Comparison of ENCODE assay signal across 37 mouse cellular contexts in the genomic region with DNA sequence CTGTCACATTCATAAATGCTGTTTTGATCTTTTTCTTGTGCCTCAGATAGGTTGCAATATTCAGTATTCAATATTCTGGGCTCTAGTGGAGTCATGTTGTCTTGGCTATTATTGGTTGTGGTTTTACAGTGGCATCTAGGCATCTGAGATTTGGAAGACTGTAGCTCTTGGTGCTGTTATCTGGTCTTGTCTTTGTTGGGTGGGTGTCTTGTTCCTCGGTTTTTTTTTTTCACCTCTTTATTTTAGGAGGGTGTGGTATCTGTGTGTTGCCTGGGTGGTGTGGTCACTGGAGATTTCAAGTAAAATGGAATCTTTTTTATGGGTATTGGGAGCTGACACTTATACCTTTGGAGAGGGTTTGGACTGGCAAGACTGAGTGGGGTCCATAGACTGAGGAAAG. TPM values are rescaled to one million over a fixed set of nuclear protein-coding genes. Genes with fewer than 3 reads are reported as not detected.
"Had no signal": no experiment of that assay in that cellular context is flagged by ENCODE, and none has a peak within 500 bp of the region (broad histone marks: within the 10 kb centered on the region; RNA-seq: fewer than 3 reads in every experiment).

No protein-coding gene starts in this region.

- H3K4me1 ChIP-seq: limb, embryonic 10.5 days; limb, embryonic 12.5 days; limb, embryonic 13.5 days; limb, embryonic 15.5 days; liver, embryonic 12.5 days; liver, embryonic 15.5 days; lung, embryonic 15.5 days; midbrain, embryonic 10.5 days; midbrain, embryonic 12.5 days; midbrain, embryonic 13.5 days; midbrain, embryonic 15.5 days; neural tube, embryonic 12.5 days had no signal

- H3K4me3 ChIP-seq: limb, embryonic 10.5 days; limb, embryonic 12.5 days; limb, embryonic 13.5 days; limb, embryonic 15.5 days; liver, embryonic 12.5 days; liver, embryonic 13.5 days; liver, embryonic 15.5 days; lung, embryonic 15.5 days; megakaryocyte, embryonic 14.5 days; midbrain, embryonic 10.5 days; midbrain, embryonic 12.5 days; midbrain, embryonic 13.5 days; midbrain, embryonic 15.5 days; myocyte; neural tube, embryonic 12.5 days had no signal

- H3K27me3 ChIP-seq: limb, embryonic 12.5 days; limb, embryonic 13.5 days; limb, embryonic 15.5 days; liver, embryonic 12.5 days; liver, embryonic 13.5 days; liver, embryonic 15.5 days; lung, embryonic 15.5 days; megakaryocyte, embryonic 14.5 days; midbrain, embryonic 12.5 days; midbrain, embryonic 13.5 days; midbrain, embryonic 15.5 days; neural tube, embryonic 12.5 days had no signal

- H3K9ac ChIP-seq: limb, embryonic 12.5 days; limb, embryonic 13.5 days; limb, embryonic 15.5 days; liver, embryonic 12.5 days; liver, embryonic 13.5 days; liver, embryonic 14.5 days; liver, embryonic 15.5 days; liver, postnatal 0 days; lung, embryonic 14.5 days; lung, embryonic 15.5 days; midbrain, embryonic 12.5 days; midbrain, embryonic 13.5 days; midbrain, embryonic 15.5 days; neural tube, embryonic 12.5 days had no signal

- H3K36me3 ChIP-seq: limb, embryonic 10.5 days; limb, embryonic 12.5 days; limb, embryonic 13.5 days; limb, embryonic 15.5 days; liver, embryonic 12.5 days; liver, embryonic 13.5 days; liver, embryonic 15.5 days; lung, embryonic 15.5 days; midbrain, embryonic 10.5 days; midbrain, embryonic 12.5 days; midbrain, embryonic 13.5 days; midbrain, embryonic 15.5 days; neural tube, embryonic 12.5 days had no signal

- ATAC-seq: liver, embryonic 12.5 days; liver, postnatal 0 days; lung, postnatal 0 days; midbrain, embryonic 13.5 days; midbrain, embryonic 15.5 days; midbrain, embryonic 16.5 days had no signal

- DNase-seq: left cerebral cortex, postnatal 4 days; liver; liver, embryonic 13.5 days; liver, postnatal 0 days; lung, adult 18-20 months; lung, adult 2 months; lung, embryonic 14.5 days; lung, postnatal 10 days; lung, postnatal 14 days; lung, postnatal 36 days; lung, postnatal 4 days; midbrain, embryonic 14.5 days had no signal

- H3K27ac ChIP-seq: limb, embryonic 10.5 days; limb, embryonic 12.5 days; limb, embryonic 13.5 days; limb, embryonic 15.5 days; liver, embryonic 12.5 days; liver, embryonic 13.5 days; liver, embryonic 14.5 days; liver, embryonic 15.5 days; lung, embryonic 15.5 days; macrophage; midbrain, embryonic 10.5 days; midbrain, embryonic 12.5 days; midbrain, embryonic 13.5 days; midbrain, embryonic 15.5 days; neural tube, embryonic 12.5 days had no signal

- H3K9me3 ChIP-seq: limb, embryonic 10.5 days; limb, embryonic 15.5 days; liver, embryonic 12.5 days; liver, embryonic 13.5 days; liver, embryonic 15.5 days; lung, embryonic 15.5 days; midbrain, embryonic 12.5 days; midbrain, embryonic 13.5 days; midbrain, embryonic 15.5 days; neural tube, embryonic 12.5 days had no signal

RNA-seq across cellular contexts. Expression of gene Cd48, which starts 12.1 kb away (rescaled TPM):
- polyA plus RNA-seq: myocyte had no signal

RNA-seq across cellular contexts. Expression of gene Slamf7, which starts 41.1 kb away (rescaled TPM):
- total RNA-seq: left cerebral cortex, postnatal 25 days; left cerebral cortex, postnatal 36 days; left cerebral cortex, postnatal 4 days; midbrain, postnatal 0 days had no signal
- polyA plus RNA-seq: limb, embryonic 10.5 days; limb, embryonic 11.5 days; limb, embryonic 12.5 days; liver, embryonic 11.5 days; liver, embryonic 12.5 days; liver, embryonic 13.5 days; lung, embryonic 14.5 days; midbrain, embryonic 10.5 days; midbrain, embryonic 11.5 days; midbrain, embryonic 12.5 days; midbrain, embryonic 13.5 days; midbrain, embryonic 15.5 days; midbrain, embryonic 16.5 days; midbrain, postnatal 0 days; myocyte; neural tube, embryonic 11.5 days; neural tube, embryonic 12.5 days had no signal
